Mouse (Mus musculus) lung, adult 18-20 months (tissue): Measurements from ENCODE around the gene Dync2li1.

ENCODE experiments used
- DNase-seq, 2 experiments: peaks; one replicate each; pipeline ENCODE4 v3.0.0; 2022; ENCODE audit warnings: mixed read lengths in 2 of 2

Gene Dync2li1

DNA sequence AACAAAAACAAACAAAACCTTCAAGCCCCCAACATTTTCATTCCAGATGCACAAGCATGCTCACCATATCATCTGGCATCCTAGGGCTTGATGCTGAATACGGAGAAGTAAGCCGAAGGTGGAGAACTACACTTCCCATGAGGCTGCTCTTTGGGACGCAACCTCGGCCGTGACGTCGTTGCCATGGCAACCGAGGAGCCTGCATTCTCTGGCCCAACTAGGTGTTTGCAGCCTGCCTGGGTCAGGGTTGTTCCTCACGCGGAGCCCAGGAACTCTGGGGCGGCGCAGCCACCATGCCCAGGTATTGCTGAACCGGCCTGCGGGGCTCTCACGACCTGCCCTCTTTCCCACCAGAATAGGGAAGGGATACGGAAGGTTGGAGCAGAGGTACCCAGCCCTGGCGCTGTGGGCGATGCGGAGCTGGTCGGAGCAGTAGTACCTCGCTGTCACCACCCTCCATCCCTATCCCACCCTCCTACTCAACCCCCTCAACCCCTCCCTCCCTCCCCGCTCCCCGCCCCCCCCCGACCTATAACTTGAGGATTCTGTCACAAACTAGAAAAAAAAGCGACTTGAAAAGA is at the start of gene Dync2li1:
Gene Dync2li1, plus strand, starts transcription at position 221 of the 581 bp plus-strand sequence.
- peak; percentile 88 to 91 for DNase-seq

DNA sequence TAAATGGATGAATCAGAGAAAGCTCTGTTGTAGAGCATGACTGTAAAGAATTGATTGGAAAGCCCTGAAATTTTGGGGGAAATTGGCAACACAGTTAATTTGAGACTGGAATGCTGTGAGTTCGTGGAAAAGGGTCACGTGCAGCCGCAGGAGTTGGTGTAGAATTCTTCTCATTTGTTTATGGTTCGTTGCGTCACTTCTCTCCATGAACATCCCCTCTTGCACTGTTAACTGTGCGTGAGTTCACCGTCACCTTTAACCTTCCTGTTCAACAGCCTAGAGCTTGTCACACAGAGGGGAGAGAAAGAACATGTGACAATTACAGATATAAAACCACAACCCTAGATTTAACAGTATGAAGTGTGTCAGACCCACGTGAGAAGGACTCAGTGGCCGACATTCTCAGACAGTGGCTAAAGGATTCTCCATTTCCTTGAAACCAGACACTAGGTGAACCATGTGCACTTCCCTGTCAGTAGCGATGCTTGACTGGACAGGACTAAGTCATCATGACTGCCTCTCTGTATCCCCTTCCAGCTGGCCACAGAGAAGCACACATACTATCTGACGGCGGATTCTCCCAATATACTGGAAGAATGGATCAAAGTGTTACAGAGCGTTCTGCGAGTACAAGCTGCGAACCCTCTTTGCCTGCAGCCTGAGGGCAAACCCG is 49.5 kb upstream of the Dync2li1 start:
- DNase-seq: no peak

GRCm38 (mm10) chr17:84579249-84579648 is 47.0 kb upstream of the Dync2li1 start:
- no peak for DNase-seq

DNA sequence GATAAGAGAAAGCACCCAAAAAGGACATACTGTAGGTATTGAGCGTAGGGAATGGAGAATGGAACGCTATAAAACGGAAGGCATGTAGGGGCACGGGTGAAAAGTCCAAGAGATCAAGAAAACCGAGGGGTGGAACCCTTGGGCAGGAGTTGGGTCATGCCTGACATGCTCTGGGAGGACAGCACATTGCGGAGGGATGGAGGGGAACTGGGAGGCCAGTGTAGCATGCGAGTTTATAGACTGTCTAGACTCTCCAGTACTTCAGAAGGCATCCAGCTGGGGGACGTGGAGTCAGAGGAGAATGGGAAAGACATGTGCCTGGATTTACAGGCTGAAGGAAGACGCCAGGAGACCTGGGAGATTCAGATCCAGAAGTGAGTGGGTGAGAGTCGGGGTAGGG is 46.5 kb upstream of the Dync2li1 start:
- no peak for DNase-seq

GRCm38 (mm10) chr17:84580821-84581220 is 45.5 kb upstream of the Dync2li1 start:
- DNase-seq: no peak

DNA sequence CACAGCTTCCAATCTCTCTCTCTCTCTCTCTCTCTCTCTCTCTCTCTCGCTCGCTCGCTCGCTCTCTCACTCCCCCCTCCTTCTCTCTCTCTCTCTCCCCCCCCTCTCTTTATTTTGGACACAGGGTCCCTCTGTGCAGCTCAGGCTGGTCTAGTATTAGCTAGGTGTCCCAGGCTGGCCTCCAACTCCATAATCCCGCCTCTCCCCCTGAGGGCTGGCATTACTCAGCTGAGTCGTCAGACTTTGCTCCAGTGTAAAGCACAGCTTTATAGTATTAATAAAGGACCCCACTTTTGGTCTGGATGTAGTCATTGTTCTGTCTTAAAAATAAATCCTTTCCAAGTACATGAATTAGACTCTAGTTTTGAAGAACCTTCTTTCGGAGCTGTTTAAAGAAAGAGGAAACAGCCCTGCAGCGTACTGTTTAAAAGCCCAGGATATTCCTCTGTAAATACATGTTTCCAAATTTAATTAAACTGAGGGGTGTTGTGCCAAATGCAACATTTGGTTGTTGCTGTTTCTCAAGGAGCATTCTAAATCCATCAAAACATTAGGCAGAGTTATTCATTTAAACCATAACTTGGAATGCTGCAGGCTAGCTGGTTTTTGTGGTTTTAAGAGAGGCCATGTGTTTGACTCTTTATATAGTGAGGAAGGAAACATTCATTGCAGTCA is 44.4 kb upstream of the Dync2li1 start:
- no peak for DNase-seq

DNA sequence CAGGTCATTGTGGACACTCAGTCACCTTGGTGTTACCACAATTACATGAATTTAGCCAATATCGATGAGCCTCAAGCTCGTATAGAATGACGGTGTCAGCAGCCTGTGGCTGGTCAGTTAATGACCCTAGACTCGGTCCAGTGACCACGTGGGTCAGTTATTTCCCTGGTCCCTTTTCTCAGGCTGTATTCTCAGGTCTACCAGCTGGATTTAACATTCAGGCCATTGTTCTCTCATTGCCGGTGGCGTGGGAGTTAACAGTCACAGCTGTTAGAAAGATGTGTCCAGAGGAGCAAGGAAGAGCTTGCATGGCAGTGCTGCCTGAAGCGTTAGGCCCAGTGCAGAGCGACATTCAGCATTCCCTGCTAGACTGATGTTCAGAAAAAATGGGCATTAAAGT is 42.2 kb upstream of the Dync2li1 start:
- no peak for DNase-seq

- DNase-seq: no peak
These were observed 41.2 kb upstream of the Dync2li1 start for GRCm38 (mm10) chr17:84585104-84585503.

DNA sequence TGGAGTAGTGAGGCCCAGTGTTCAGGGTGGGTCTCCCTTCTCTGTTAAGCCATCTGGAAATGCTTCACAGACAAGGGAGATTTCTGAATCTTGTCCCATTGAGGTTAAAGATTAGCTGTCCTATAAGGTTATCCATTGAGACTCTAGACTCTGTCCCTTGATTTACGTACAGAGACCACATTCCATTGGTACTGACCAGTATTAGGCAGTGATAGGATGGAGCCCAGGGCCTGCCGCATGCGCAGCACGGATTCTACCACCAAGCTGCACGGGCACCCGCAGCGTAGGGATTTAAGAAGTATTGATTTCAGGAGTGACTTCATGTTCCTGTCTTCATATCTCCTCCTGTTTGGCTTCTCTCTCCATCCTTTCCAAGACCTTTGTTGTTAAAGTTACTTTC is 36.2 kb upstream of the Dync2li1 start:
- no peak for DNase-seq

- no peak for DNase-seq
These were observed 34.7 kb upstream of the Dync2li1 start for GRCm38 (mm10) chr17:84591431-84592150.

- DNase-seq: peak; percentile 21 to 39
These were observed 30.3 kb upstream of the Dync2li1 start for GRCm38 (mm10) chr17:84596015-84596441.

GRCm38 (mm10) chr17:84596501-84596900 is 29.8 kb upstream of the Dync2li1 start:
- no peak for DNase-seq

DNA sequence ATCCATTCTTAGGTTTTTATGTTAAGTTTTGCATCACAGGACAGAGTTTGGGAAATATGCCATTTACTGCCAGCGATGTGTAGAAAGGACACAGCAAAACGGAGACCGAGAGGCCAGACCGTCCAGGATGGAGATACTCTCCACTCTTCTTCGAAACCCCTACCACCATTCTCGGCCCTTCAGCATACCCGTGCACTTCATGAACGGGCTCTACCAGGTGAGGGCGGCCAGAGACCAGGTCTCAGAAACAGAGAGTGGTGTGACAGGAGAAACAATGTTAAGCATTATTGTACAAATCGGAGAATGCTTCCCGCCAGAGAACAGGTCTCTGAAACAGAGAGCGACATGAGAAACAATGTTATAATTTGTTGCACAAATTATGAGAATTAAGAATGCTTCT is 28.4 kb upstream of the Dync2li1 start:
- DNase-seq: no peak

DNA sequence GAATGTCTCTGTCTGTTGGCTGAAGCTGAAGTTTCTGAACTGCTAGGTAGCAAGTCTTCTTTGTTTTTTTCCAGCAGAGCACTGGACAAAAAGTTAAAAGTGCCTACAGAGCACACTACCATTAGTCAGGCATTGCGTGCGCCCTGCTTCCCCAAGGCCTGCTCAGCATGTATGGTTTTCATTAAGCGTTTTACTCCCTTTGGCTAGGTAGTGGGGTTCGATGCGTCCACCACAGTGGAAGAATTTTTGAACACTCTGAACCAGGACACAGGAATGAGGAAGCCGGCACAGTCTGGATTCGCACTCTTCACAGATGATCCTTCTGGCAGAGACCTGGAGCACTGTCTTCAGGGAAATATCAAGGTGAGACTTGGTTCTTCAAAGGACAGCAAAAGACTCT is 27.4 kb upstream of the Dync2li1 start:
- DNase-seq: no peak

- no peak for DNase-seq
These were observed 26.0 kb upstream of the Dync2li1 start for GRCm38 (mm10) chr17:84600051-84600983.

DNA sequence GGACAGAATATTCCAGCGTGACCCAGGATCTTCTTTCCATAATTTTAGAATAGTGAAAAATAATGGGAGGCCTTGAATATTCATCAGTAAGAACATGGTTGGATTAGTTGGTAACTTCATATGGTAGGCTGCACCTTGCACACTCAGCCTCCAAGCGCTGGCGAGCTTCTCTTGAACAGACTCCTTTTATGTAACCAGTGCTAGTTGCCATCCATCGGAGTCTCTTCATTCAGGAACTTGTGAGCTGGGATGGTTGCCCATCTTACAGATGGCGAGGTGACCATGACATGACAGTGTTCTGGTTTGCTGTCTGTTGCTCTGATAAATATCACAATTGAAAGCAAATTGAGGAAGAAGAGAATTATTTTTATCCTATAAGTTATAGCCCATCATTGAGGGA is 24.5 kb upstream of the Dync2li1 start:
- DNase-seq: no peak

- DNase-seq: peak; percentile 53 to 74
These were observed 23.1 kb upstream of the Dync2li1 start for GRCm38 (mm10) chr17:84603202-84603627.

DNA sequence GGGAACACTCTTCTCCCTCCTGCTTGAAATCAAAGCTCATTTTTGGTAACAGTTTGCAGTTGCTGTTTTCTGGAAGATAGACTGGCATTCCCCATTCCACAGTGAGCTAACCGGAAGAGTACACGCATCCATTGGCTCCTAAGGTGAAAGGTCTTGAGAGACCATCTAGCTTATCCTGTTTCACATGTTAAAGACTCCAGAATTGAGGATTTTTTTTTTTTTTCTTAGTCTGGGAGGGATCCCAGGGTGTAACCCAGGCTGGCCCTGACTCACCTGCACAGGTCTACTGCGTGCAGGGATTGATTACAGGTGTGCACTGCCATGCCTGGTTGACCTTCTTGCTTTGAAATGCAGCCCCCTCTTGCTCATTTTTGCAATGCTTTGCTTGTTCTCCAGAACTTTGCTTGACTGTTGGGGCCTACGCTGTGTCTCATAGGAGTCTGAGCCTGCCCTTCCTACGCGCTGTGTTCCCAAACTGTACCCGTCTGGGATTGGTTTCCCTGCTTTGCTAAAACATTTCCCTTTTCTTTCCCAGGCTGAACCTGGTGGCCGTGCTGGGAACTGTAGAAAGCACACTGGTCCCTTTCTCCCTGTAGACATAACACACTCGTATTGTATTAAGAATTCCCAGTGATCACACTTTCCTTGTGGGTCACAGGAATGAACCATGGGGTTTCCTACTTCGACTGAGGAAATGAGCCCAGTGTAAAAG is 22.4 kb upstream of the Dync2li1 start:
- DNase-seq: no peak

- peak in 1 of 2 experiments; percentile 2 for DNase-seq
These were observed 19.3 kb upstream of the Dync2li1 start for GRCm38 (mm10) chr17:84606976-84607375.

DNA sequence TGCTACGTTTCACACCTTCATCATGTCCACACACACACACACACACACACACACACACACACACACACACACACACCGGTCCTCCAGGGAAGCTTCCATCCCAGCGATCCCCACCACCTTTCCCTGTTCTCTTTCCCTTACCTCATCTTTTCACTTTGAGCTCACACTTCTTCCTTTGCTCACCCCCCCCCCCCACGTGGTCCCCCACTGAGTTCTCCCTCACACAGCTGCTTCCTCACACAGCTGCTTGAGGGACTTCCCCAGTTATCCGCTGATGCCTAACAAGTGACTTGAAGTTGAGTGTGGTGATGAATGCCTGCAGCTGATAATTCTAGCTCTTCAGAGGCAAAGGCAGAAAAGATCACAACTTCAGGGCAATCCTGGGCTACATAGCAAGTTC is 18.7 kb upstream of the Dync2li1 start:
- DNase-seq: no peak

DNA sequence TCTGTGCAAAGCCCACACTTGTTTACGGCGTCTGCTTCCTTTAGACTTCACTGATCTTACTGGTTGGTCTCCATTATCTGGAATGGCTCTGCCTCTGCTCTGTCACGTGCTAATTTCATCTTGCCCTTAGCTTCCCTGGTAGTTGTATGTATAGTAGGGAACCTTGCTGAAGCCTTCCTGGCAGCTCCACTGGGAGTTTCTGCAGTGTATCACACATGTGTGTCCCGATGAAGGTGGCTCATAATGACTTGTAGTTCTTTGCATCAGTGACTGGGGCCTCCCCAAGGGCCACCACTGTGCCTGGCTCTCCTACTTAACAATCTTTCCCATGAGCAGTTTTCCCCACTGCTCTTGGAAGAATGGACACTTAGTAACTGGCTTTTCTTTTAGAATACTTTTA is 17.7 kb upstream of the Dync2li1 start:
- peak in 1 of 2 experiments; percentile 1 for DNase-seq

GRCm38 (mm10) chr17:84611500-84611899 is 14.8 kb upstream of the Dync2li1 start:
- DNase-seq: no peak
